Mouse (Mus musculus): Measurements from ENCODE around the gene Cep126. TPM values are rescaled to one million over a fixed set of nuclear protein-coding genes. Genes with fewer than 3 reads are reported as not detected.

Gene Cep126
- total RNA-seq, 2 experiments from 2014 or later, result 9.0 to 9.8 TPM

Other genes with a start within 250 kb of the Cep126 start
- 10 to 100 TPM; 12.0 to 14.7 TPM for gene Yap1, start 129.7 kb downstream of the Cep126 start, total RNA-seq (2021)
- gene Cfap300, start 91.5 kb downstream of the Cep126 start, total RNA-seq (2021), result 10 to 100 TPM in 1 of 2 experiments, 1 to 10 TPM in 1; 8.1 to 10.8 TPM